Mouse (Mus musculus) lung, postnatal 0 days (tissue): ENCODE results near the gene Mtfmt. TPM values are rescaled to one million over a fixed set of nuclear protein-coding genes. Genes with fewer than 3 reads are reported as not detected.

Experiments used
- ATAC-seq: fragments of 200-750 bp; cut with Nextera tagmentation; 2 replicates; pipeline ENCODE4 v1.8.0; 2017; ENCODE audit warnings: moderate library complexity
- DNase-seq: peaks from one replicate; pipeline ENCODE4 v3.0.0-alpha.2; 2016; ENCODE audit warnings: low spot score
- H3K27ac ChIP-seq: fragments of 300-500 bp; sonication (generic); 2 replicates; pipeline ENCODE4 v1.5.1; 2014; ENCODE audit warnings: antibody characterized with exemption, mild to moderate bottlenecking, low read length, mixed read lengths
- H3K27me3 ChIP-seq: fragments of 300-500 bp; sonication (generic); replicated peaks from 2 replicates; pipeline ENCODE4 v1.6.1; 2014; ENCODE audit warnings: low read length, mixed read lengths; ENCODE audit not compliant: insufficient read depth
- H3K36me3 ChIP-seq: fragments of 300-500 bp; sonication (generic); 2 replicates; pipeline ENCODE4 v1.6.1; 2014; ENCODE audit warnings: low read length, mixed read lengths; ENCODE audit not compliant: insufficient read depth
- H3K4me1 ChIP-seq: fragments of 300-500 bp; sonication (generic); 2 replicates; pipeline ENCODE4 v1.6.1; 2014; ENCODE audit warnings: antibody characterized with exemption, low read depth, low read length, mixed read lengths; ENCODE audit not compliant: insufficient read depth
- H3K4me2 ChIP-seq: fragments of 300-500 bp; sonication (generic); replicated peaks from 2 replicates; pipeline ENCODE4 v1.6.1; 2014; ENCODE audit warnings: low read depth, mild to moderate bottlenecking, low read length, moderate library complexity, mixed read lengths
- H3K4me3 ChIP-seq: fragments of 300-500 bp; sonication (generic); 2 replicates; pipeline ENCODE4 v1.5.1; 2014; ENCODE audit warnings: low read depth, low read length
- H3K9ac ChIP-seq: fragments of 300-500 bp; sonication (generic); replicated peaks from 2 replicates; pipeline ENCODE4 v1.6.1; 2014; ENCODE audit warnings: low read depth, mild to moderate bottlenecking
- H3K9me3 ChIP-seq: fragments of 300-500 bp; sonication (generic); 2 replicates; pipeline ENCODE4 v1.6.1; 2016; ENCODE audit warnings: low read length, mixed read lengths
- CTCF ChIP-seq: IDR thresholded peaks from 2 replicates; pipeline ENCODE4 v1.5.1; 2016; ENCODE audit warnings: antibody characterized with exemption, mild to moderate bottlenecking
- EP300 ChIP-seq: IDR thresholded peaks from 2 replicates; pipeline ENCODE4 v1.6.1; 2016; ENCODE audit warnings: antibody characterized with exemption, mild to moderate bottlenecking, control low read depth
- WGBS: fragments of 180-500 bp; shearing (Covaris S2); extraction: QIAGEN DNeasy Blood & Tissue Kit; methylation state at CpG from one replicate; pipeline ENCODE4 v1.1.7; 2014; 5-methylcytosine and 5-hydroxymethylcytosine counted together
- polyA plus RNA-seq: library from polyadenylated mRNA; unstranded; fragments of >200 nt; fragmentation: Nextera tagmentation; extraction: Ambion mirVana; gene quantifications from 2 replicates; pipeline ENCODE4 v1.2.1, GENCODE M21; 2015

Mtfmt gene
- polyA plus RNA-seq, 1 experiment from 2014 or later, result 10.2 TPM

DNA sequence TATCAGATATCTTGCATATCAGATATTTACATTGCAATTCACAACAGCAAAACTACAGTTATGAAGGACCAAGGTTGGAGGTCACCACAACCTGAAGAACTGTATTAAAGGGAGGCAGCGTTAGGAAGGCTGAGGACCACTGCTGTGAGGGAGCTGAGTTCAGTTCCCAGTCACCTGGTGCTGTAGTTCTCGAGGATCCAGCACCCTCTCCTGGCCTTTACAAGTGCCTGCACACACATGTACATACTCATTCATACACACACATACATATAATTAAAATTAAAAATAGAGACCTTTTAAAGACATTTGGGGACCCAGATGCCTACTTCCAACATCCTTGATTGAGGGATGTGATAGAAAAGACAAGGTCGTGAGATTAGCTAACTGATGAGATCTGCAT, 15.9 kb upstream of the Mtfmt start:
- Histone ChIP-seq H3K4me1 (no peaks in the 10 kb centered on the region), H3K4me3 (no peak overlapping the region), H3K9ac (no peak overlapping the region), H3K4me2 (no peak overlapping the region), H3K9me3 (no peaks in the 10 kb centered on the region), H3K27ac (no peak overlapping the region), H3K36me3 (no peaks in the 10 kb centered on the region), H3K27me3 (no peaks in the 10 kb centered on the region)
- DNase-seq (no peak), ATAC-seq (no peak)
- WGBS, result 57% methylated on average over 3 of the region's 3 CpGs
- no peak for TF ChIP-seq EP300
- TF ChIP-seq CTCF, result peak; percentile 45

- H3K4me1 ChIP-seq, result no peaks in the 10 kb centered on the region
- H3K9ac ChIP-seq, result no peak within 1 kb of the TSS
- no peaks in the 10 kb centered on the region for H3K36me3 ChIP-seq
- WGBS, result 79% methylated on average over 11 of the region's 11 CpGs
- no peak within 1 kb of the TSS for H3K4me2 ChIP-seq
- H3K27ac ChIP-seq, result no peak within 1 kb of the TSS
- TF ChIP-seq CTCF (no peak), EP300 (no peak)
- no peaks in the 10 kb centered on the region for H3K9me3 ChIP-seq
- DNase-seq, result no peak
- H3K27me3 ChIP-seq, result no peaks in the 10 kb centered on the region
- H3K4me3 ChIP-seq, result no peak within 1 kb of the TSS
- no peak for ATAC-seq
These were observed 12.7 kb upstream of the Mtfmt start, which contains the start of gene Slc51b for GRCm38 (mm10) chr9:65422760-65423501. Slc51b (minus strand) TSS chr9:65422955.

- DNase-seq (no peak), ATAC-seq (no peak; the same call in 1 of the 2 replicates)
- no peak for TF ChIP-seq EP300
- no peaks in the 10 kb centered on the region for H3K9me3 ChIP-seq
- H3K27me3 ChIP-seq, result no peaks in the 10 kb centered on the region
- H3K4me2 ChIP-seq, result no peak overlapping the region
- WGBS, result 26% methylated on average over 3 of the region's 3 CpGs
- no peak overlapping the region for H3K27ac ChIP-seq
- no peak overlapping the region for H3K9ac ChIP-seq
- H3K4me3 ChIP-seq, result no peak overlapping the region
- no peaks in the 10 kb centered on the region for H3K36me3 ChIP-seq
- no peaks in the 10 kb centered on the region for H3K4me1 ChIP-seq
These were observed 11.2 kb upstream of the Mtfmt start for GRCm38 (mm10) chr9:65424393-65424792.

GRCm38 (mm10) chr9:65427511-65427910, 8.1 kb upstream of the Mtfmt start:
- no peak overlapping the region for H3K4me2 ChIP-seq
- H3K27ac ChIP-seq, result no peak overlapping the region
- H3K27me3 ChIP-seq, result no peaks in the 10 kb centered on the region
- DNase-seq (no peak), ATAC-seq (no peak)
- no peak overlapping the region for H3K9ac ChIP-seq
- no peak overlapping the region for H3K4me3 ChIP-seq
- no peaks in the 10 kb centered on the region for H3K9me3 ChIP-seq
- no peak for TF ChIP-seq CTCF
- TF ChIP-seq EP300, result no peak
- H3K4me1 ChIP-seq, result no peaks in the 10 kb centered on the region
- H3K36me3 ChIP-seq, result no peaks in the 10 kb centered on the region
- WGBS, result 65% methylated on average over 2 of the region's 2 CpGs

GRCm38 (mm10) chr9:65428003-65428402, 7.6 kb upstream of the Mtfmt start:
- DNase-seq (no peak), ATAC-seq (no peak)
- H3K27me3 ChIP-seq, result no peaks in the 10 kb centered on the region
- H3K27ac ChIP-seq, result no peak overlapping the region
- no peak for TF ChIP-seq EP300
- TF ChIP-seq CTCF, result no peak
- 84% methylated on average over 5 of the region's 5 CpGs for WGBS
- no peaks in the 10 kb centered on the region for H3K9me3 ChIP-seq
- H3K4me2 ChIP-seq, result no peak overlapping the region
- no peaks in the 10 kb centered on the region for H3K36me3 ChIP-seq
- H3K9ac ChIP-seq, result no peak overlapping the region
- H3K4me1 ChIP-seq, result no peaks in the 10 kb centered on the region
- H3K4me3 ChIP-seq, result no peak overlapping the region

DNA sequence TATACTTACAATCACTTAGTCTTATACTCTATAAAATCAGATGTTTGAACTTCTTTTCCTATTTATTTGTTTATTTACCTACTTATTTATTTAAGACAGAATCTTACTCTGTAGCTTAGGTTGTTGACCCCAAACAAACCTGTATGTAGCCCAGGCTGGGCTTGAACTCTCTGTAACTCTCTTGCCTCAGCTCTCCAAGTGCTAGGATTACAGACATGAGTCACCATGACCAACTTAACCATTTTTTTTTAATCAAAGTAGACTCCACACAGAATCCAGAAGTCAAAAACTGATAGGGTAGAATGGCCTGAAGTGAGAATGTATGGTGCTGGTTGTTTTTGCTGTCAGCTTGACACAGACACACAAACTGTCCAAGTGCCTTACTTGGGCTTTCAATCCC, 5.2 kb upstream of the Mtfmt start:
- Histone ChIP-seq H3K27ac (no peak overlapping the region), H3K4me2 (no peak overlapping the region), H3K4me3 (no peak overlapping the region), H3K36me3 (no peaks in the 10 kb centered on the region), H3K9me3 (no peaks in the 10 kb centered on the region), H3K27me3 (no peaks in the 10 kb centered on the region), H3K9ac (no peak overlapping the region), H3K4me1 (no peaks in the 10 kb centered on the region)
- no peak for DNase-seq
- TF ChIP-seq CTCF, result no peak
- no peak for TF ChIP-seq EP300
- ATAC-seq, result no peak

- 88% methylated on average over 5 of the region's 5 CpGs for WGBS
These were observed 4.7 kb upstream of the Mtfmt start for GRCm38 (mm10) chr9:65430921-65431320.

More at GRCm38 (mm10) chr9:65430921-65431320, 4.7 kb upstream of the Mtfmt start:
- TF ChIP-seq EP300 (no peak), CTCF (no peak)
- H3K9ac ChIP-seq, result no peak overlapping the region
- H3K27ac ChIP-seq, result no peak overlapping the region
- no peaks in the 10 kb centered on the region for H3K4me1 ChIP-seq
- ATAC-seq (no peak), DNase-seq (no peak)
- H3K36me3 ChIP-seq, result no peaks in the 10 kb centered on the region
- no peaks in the 10 kb centered on the region for H3K27me3 ChIP-seq
- H3K4me2 ChIP-seq, result no peak overlapping the region
- H3K9me3 ChIP-seq, result no peaks in the 10 kb centered on the region
- H3K4me3 ChIP-seq, result no peak overlapping the region
